Mouse (Mus musculus) liver, embryonic 15.5 days (tissue): ENCODE measurements around the gene Dnajc21. TPM values are rescaled to one million over a fixed set of nuclear protein-coding genes. Genes with fewer than 3 reads are reported as not detected.
"Not testable (repeated sequence)": the region's sequence is repeated elsewhere in the genome, so short reads cannot be mapped to it uniquely, and the experiment has no call there.

Experiments used
- ATAC-seq: fragments of 200-750 bp; cut with Nextera tagmentation; 2 replicates; pipeline ENCODE4 v1.8.0; 2017; ENCODE audit warnings: moderate number of reproducible peaks, mild to moderate bottlenecking, moderate library complexity; ENCODE audit not compliant: insufficient read depth
- H3K27ac ChIP-seq: fragments of 300-500 bp; sonication (generic); replicated peaks from 2 replicates; pipeline ENCODE4 v1.5.1; 2015; ENCODE audit warnings: mild to moderate bottlenecking, inconsistent platforms
- H3K27me3 ChIP-seq: fragments of 300-500 bp; sonication (generic); 2 replicates; pipeline ENCODE4 v1.6.1; 2015; ENCODE audit warnings: mild to moderate bottlenecking, inconsistent platforms
- H3K36me3 ChIP-seq: fragments of 300-500 bp; sonication (generic); replicated peaks from 2 replicates; pipeline ENCODE4 v1.6.1; 2015; ENCODE audit warnings: moderate library complexity, mild to moderate bottlenecking, inconsistent platforms
- H3K4me1 ChIP-seq: fragments of 300-500 bp; sonication (generic); replicated peaks from 2 replicates; pipeline ENCODE4 v1.6.1; 2015; ENCODE audit warnings: inconsistent platforms
- H3K4me2 ChIP-seq: fragments of 300-500 bp; sonication (generic); 2 replicates; pipeline ENCODE4 v1.6.1; 2015; ENCODE audit warnings: moderate library complexity, mild to moderate bottlenecking, inconsistent platforms
- H3K4me3 ChIP-seq: fragments of 300-500 bp; sonication (generic); replicated peaks from 2 replicates; pipeline ENCODE4 v1.5.1; 2015; ENCODE audit warnings: mild to moderate bottlenecking, inconsistent platforms
- H3K9ac ChIP-seq: fragments of 300-500 bp; sonication (generic); 2 replicates; pipeline ENCODE4 v1.6.1; 2015; ENCODE audit warnings: moderate library complexity, mild to moderate bottlenecking, inconsistent platforms
- H3K9me3 ChIP-seq: fragments of 300-500 bp; sonication (generic); replicated peaks from 2 replicates; pipeline ENCODE4 v1.6.1; 2016; ENCODE audit warnings: inconsistent platforms
- WGBS: fragments of 180-500 bp; shearing (Covaris S2); methylation state at CpG from one replicate; pipeline ENCODE4 v1.1.7; 2015; ENCODE audit warnings: mixed read lengths; ENCODE audit not compliant: insufficient replicate concordance; 5-methylcytosine and 5-hydroxymethylcytosine counted together
- polyA plus RNA-seq: library from polyadenylated mRNA; unstranded; fragments of >200 nt; fragmentation: Nextera tagmentation; extraction: Ambion mirVana; gene quantifications from 2 replicates; pipeline ENCODE4 v1.2.1, GENCODE M21; 2015

Dnajc21 gene
- polyA plus RNA-seq, result 4.9 and 5.0 TPM in 2 replicates

- H3K9me3 ChIP-seq, result no peaks in the 10 kb centered on the region
- H3K27ac ChIP-seq, result peak within 1 kb of the TSS; percentile 78
- H3K4me3 ChIP-seq, result peak within 1 kb of the TSS; percentile 76
- under 1% methylated on average over 62 of the region's 87 CpGs for WGBS
- peak within 1 kb of the TSS; percentile 98 for H3K4me2 ChIP-seq
- H3K4me1 ChIP-seq, result peaks cover 28% of the 10 kb centered on the region
- H3K27me3 ChIP-seq, result no peaks in the 10 kb centered on the region
- ATAC-seq, result peak; percentile 97
- H3K9ac ChIP-seq, result peak within 1 kb of the TSS; percentile 72
- peaks cover 4% of the 10 kb centered on the region for H3K36me3 ChIP-seq
Observed at GRCm38 (mm10) chr15:10470151-10470831, at the start of gene Dnajc21. Gene Dnajc21 (minus strand): TSS chr15:10470516.

- Histone ChIP-seq H3K27me3 (no peaks in the 10 kb centered on the region), H3K9ac (no peak overlapping the region), H3K4me3 (no peak overlapping the region), H3K4me1 (no peaks in the 10 kb centered on the region), H3K27ac (no peak overlapping the region), H3K9me3 (no peaks in the 10 kb centered on the region), H3K36me3 (no peaks in the 10 kb centered on the region), H3K4me2 (no peak overlapping the region)
- WGBS, result 70% methylated on average over 7 of the region's 7 CpGs
- ATAC-seq, result no peak
Observed at GRCm38 (mm10) chr15:10515166-10515565, 44.9 kb upstream of the Dnajc21 start.

GRCm38 (mm10) chr15:10506099-10506498, 35.8 kb upstream of the Dnajc21 start:
- H3K4me2 ChIP-seq, result no peak overlapping the region
- no peak overlapping the region for H3K9ac ChIP-seq
- no peak overlapping the region for H3K27ac ChIP-seq
- H3K36me3 ChIP-seq, result no peaks in the 10 kb centered on the region
- no peaks in the 10 kb centered on the region for H3K4me1 ChIP-seq
- H3K9me3 ChIP-seq, result no peaks in the 10 kb centered on the region
- H3K27me3 ChIP-seq, result no peaks in the 10 kb centered on the region
- H3K4me3 ChIP-seq, result no peak overlapping the region
- no peak for ATAC-seq
- 60% methylated on average over 11 of the region's 11 CpGs for WGBS

DNA sequence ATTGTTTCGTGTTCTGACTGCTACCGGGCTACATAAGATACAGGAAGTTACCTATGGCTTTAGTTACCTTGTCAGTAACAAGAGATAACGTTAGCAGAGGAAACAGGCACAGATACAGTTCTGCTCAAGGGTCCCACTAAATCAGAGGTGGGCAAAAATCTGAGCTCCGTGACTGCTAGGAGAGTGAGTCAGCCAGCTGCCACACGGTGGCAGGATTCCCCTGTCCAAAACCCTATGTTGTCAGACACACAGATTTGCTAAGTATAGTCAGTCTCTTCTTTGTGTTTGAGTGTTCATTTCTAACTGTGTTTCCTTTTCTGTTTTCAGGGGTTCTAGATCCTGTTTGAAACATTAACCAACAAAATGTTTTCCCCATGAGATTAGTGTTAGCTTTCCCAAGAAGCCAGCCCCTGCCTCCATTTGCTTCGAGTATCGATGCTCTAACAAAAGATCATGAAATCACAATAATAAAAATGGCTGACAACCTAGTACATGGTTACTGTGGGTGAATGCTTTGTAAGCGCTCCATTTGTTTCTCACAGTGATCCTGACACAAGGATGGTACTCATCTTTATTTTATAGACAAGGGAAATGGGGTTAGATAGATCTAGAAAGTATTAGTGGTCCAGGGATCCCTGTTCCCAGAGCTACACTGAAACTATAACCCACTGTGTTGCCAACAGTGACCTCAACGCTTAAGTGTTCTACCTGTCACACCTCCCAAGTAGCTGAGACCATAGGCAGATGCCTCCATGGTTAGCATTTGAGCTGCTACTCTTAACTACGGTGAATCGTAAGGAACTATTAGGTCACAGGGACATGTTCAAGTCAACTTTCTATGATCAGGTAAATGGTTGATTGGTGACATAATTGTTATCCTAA, 30.8 kb upstream of the Dnajc21 start:
- no peak overlapping the region for H3K27ac ChIP-seq
- H3K36me3 ChIP-seq, result peaks cover 3% of the 10 kb centered on the region
- no peaks in the 10 kb centered on the region for H3K9me3 ChIP-seq
- H3K9ac ChIP-seq, result no peak overlapping the region
- 46% methylated on average over 11 of the region's 11 CpGs for WGBS
- no peak for ATAC-seq
- H3K4me2 ChIP-seq, result no peak overlapping the region
- no peaks in the 10 kb centered on the region for H3K27me3 ChIP-seq
- H3K4me3 ChIP-seq, result no peak overlapping the region
- H3K4me1 ChIP-seq, result no peaks in the 10 kb centered on the region

GRCm38 (mm10) chr15:10500035-10500434, 29.7 kb upstream of the Dnajc21 start:
- no peak overlapping the region for H3K9ac ChIP-seq
- no peaks in the 10 kb centered on the region for H3K27me3 ChIP-seq
- peaks cover 7% of the 10 kb centered on the region for H3K36me3 ChIP-seq
- no peak overlapping the region for H3K4me3 ChIP-seq
- no peak for ATAC-seq
- no peaks in the 10 kb centered on the region for H3K9me3 ChIP-seq
- no peak overlapping the region for H3K27ac ChIP-seq
- H3K4me2 ChIP-seq, result no peak overlapping the region
- WGBS, result 42% methylated on average over 5 of the region's 5 CpGs
- H3K4me1 ChIP-seq, result no peaks in the 10 kb centered on the region

- 56% methylated on average over 5 of the region's 5 CpGs for WGBS
- no peaks in the 10 kb centered on the region for H3K4me1 ChIP-seq
- H3K4me2 ChIP-seq, result no peak overlapping the region
- H3K27me3 ChIP-seq, result no peaks in the 10 kb centered on the region
- peaks cover 7% of the 10 kb centered on the region for H3K36me3 ChIP-seq
- H3K27ac ChIP-seq, result no peak overlapping the region
- H3K9me3 ChIP-seq, result no peaks in the 10 kb centered on the region
- no peak overlapping the region for H3K9ac ChIP-seq
- H3K4me3 ChIP-seq, result no peak overlapping the region
- no peak for ATAC-seq
Observed at GRCm38 (mm10) chr15:10499593-10499992, 29.3 kb upstream of the Dnajc21 start.

DNA sequence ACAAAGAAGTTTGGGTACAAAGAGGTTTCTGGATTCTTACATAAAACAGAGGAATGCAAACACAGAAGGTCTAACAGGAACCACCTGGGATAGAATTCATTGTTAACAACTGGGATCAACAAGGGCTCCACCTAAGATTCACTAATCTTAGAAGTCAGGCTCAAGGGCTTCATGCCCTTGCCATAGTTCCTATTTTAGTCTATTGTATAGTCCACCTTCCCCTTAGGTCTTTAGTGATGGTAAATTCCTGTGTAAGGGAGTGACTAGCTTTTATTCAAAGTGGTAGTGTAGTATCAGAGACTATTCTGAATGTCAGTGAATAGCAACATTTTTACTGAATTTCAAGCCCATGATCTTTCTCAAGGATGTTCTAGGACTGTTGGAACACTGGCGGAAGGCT, 26.4 kb upstream of the Dnajc21 start:
- H3K4me1 ChIP-seq, H3K27ac ChIP-seq, H3K9me3 ChIP-seq, H3K4me2 ChIP-seq, H3K4me3 ChIP-seq, ATAC-seq, H3K9ac ChIP-seq, H3K27me3 ChIP-seq: not testable (repeated sequence)
- WGBS, result 92% methylated on average over 1 of the region's 1 CpGs
- peaks cover 22% of the 10 kb centered on the region for H3K36me3 ChIP-seq

- H3K4me3 ChIP-seq, result no peak overlapping the region
- no peaks in the 10 kb centered on the region for H3K27me3 ChIP-seq
- ATAC-seq, result no peak
- H3K9me3 ChIP-seq, result no peaks in the 10 kb centered on the region
- 81% methylated on average over 11 of the region's 11 CpGs for WGBS
- H3K36me3 ChIP-seq, result peaks cover 26% of the 10 kb centered on the region
- no peak overlapping the region for H3K4me2 ChIP-seq
- no peak overlapping the region for H3K9ac ChIP-seq
- no peaks in the 10 kb centered on the region for H3K4me1 ChIP-seq
- no peak overlapping the region for H3K27ac ChIP-seq
Observed at GRCm38 (mm10) chr15:10495944-10496343, 25.6 kb upstream of the Dnajc21 start.

DNA sequence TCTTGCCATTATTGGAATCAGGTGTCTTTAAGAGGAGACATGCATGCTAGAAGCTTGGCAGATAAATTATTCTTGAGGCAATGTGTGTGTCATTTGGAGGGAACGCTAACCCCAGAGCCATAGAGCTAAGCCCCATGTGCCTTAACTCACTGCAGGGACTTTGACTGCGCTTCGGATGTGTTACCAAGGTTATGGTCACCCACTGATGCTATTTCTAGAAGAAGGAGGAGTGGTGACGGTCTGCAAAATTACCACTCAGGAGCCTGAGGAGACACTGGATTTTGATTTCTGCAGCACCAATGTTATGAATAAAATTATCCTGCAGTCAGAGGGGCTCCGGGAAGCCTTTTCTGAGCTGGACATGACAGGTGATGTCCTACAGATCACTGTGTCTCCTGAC, 19.8 kb upstream of the Dnajc21 start:
- Histone ChIP-seq H3K9ac (no peak overlapping the region), H3K4me2 (no peak overlapping the region), H3K27ac (no peak overlapping the region), H3K4me3 (no peak overlapping the region), H3K4me1 (peaks cover 12% of the 10 kb centered on the region), H3K9me3 (no peaks in the 10 kb centered on the region), H3K27me3 (no peaks in the 10 kb centered on the region), H3K36me3 (peaks cover 41% of the 10 kb centered on the region)
- 87% methylated on average over 5 of the region's 5 CpGs for WGBS
- ATAC-seq, result no peak

- WGBS, result 38% methylated on average over 2 of the region's 2 CpGs
Observed at GRCm38 (mm10) chr15:10487246-10487645, 16.9 kb upstream of the Dnajc21 start.

GRCm38 (mm10) chr15:10486365-10486839, 16.1 kb upstream of the Dnajc21 start:
- peak overlapping the region; percentile 80 for H3K4me2 ChIP-seq
- peak; percentile 45 for ATAC-seq
- no peaks in the 10 kb centered on the region for H3K9me3 ChIP-seq
- H3K27ac ChIP-seq, result peak overlapping the region; percentile 72
- peak overlapping the region; percentile 79 for H3K4me3 ChIP-seq
- peak overlapping the region; percentile 84 for H3K9ac ChIP-seq
- peaks cover 23% of the 10 kb centered on the region for H3K4me1 ChIP-seq
- H3K36me3 ChIP-seq, result peaks cover 40% of the 10 kb centered on the region
- 1% methylated on average over 18 of the region's 18 CpGs for WGBS
- no peaks in the 10 kb centered on the region for H3K27me3 ChIP-seq

More at GRCm38 (mm10) chr15:10487246-10487645, 16.9 kb upstream of the Dnajc21 start:
- no peak for ATAC-seq
- no peak overlapping the region for H3K27ac ChIP-seq
- H3K4me1 ChIP-seq, result peaks cover 23% of the 10 kb centered on the region
- H3K9ac ChIP-seq, result 0 out of 2 replicates have a peak overlapping the region, but pooled peaks have one; percentile 5
- H3K36me3 ChIP-seq, result peaks cover 40% of the 10 kb centered on the region
- H3K9me3 ChIP-seq, result no peaks in the 10 kb centered on the region
- peak overlapping the region; percentile 80 for H3K4me2 ChIP-seq
- no peaks in the 10 kb centered on the region for H3K27me3 ChIP-seq
- H3K4me3 ChIP-seq, result peak overlapping the region; percentile 79
